Comparison of ENCODE assay signal across 22 mouse cellular contexts in genomic region chr10:123108527-123108926, GRCm38 (mm10). TPM values are rescaled to one million over a fixed set of nuclear protein-coding genes. Genes with fewer than 3 reads are reported as not detected.
A peak's percentile ranks its signal among the peaks of the same experiment; 100 is the strongest.
DNase-seq lines count a peak whose midpoint lies in the region; ATAC-seq lines count a peak whose summit lies in the region.
"Had no signal": no experiment of that assay in that cellular context is flagged by ENCODE, and none has a peak within 500 bp of the region (broad histone marks: within the 10 kb centered on the region; RNA-seq: fewer than 3 reads in every experiment).

No protein-coding gene starts in this region.

- 0 out of 2 replicates have a peak, but pooled peaks cover 2% of the 10 kb centered on the region for H3K36me3 ChIP-seq in heart, embryonic 11.5 days (ENCODE audit: control insufficient read depth, insufficient read depth, low read length)

- no peak overlapping the region for H3K27ac ChIP-seq in heart, embryonic 11.5 days (ENCODE audit: low read depth, low read length)
- H3K27ac ChIP-seq: embryonic facial prominence, embryonic 13.5 days; embryonic facial prominence, embryonic 15.5 days; forebrain, embryonic 10.5 days; forebrain, embryonic 13.5 days; forebrain, embryonic 15.5 days had no signal

- H3K4me3 ChIP-seq in heart, embryonic 11.5 days (ENCODE audit: low read depth, low read length): no peak overlapping the region
- H3K4me3 ChIP-seq: embryonic facial prominence, embryonic 13.5 days; embryonic facial prominence, embryonic 15.5 days; erythroblast, embryonic 14.5 days; forebrain, embryonic 10.5 days; forebrain, embryonic 13.5 days; forebrain, embryonic 15.5 days had no signal

- no peaks in the 10 kb centered on the region for H3K9me3 ChIP-seq in heart, embryonic 11.5 days (replicated peaks; ENCODE audit: control insufficient read depth, low read length)
- H3K9me3 ChIP-seq: embryonic facial prominence, embryonic 13.5 days; embryonic facial prominence, embryonic 15.5 days; forebrain, embryonic 10.5 days; forebrain, embryonic 13.5 days; forebrain, embryonic 15.5 days had no signal

- H3K4me1 ChIP-seq in heart, embryonic 11.5 days (ENCODE audit: control insufficient read depth, insufficient read depth, low read length): no peaks in the 10 kb centered on the region
- H3K4me1 ChIP-seq: embryonic facial prominence, embryonic 13.5 days; embryonic facial prominence, embryonic 15.5 days; forebrain, embryonic 10.5 days; forebrain, embryonic 15.5 days had no signal

- no peak for ATAC-seq in heart, embryonic 11.5 days (replicated peaks; ENCODE audit: insufficient number of reproducible peaks, low FRiP score, low TSS enrichment)
- ATAC-seq: forebrain, embryonic 13.5 days; forebrain, embryonic 15.5 days had no signal

- no peak overlapping the region for H3K4me2 ChIP-seq in heart, embryonic 11.5 days
- H3K4me2 ChIP-seq: embryonic facial prominence, embryonic 13.5 days; embryonic facial prominence, embryonic 15.5 days; forebrain, embryonic 13.5 days; forebrain, embryonic 15.5 days had no signal

- DNase-seq in heart, adult 11 months: peak; percentile 25
- DNase-seq in right cerebral cortex, postnatal 10 days (ENCODE audit: low spot score in 2 of 2): peak; percentile 56 to 63
- DNase-seq in right cerebral cortex, adult 2 months (ENCODE audit: low spot score in 2 of 2): no peak
- peak; percentile 35 for DNase-seq in right cerebral cortex, postnatal 4 days
- no peak for DNase-seq in right cerebral cortex, postnatal 36 days (ENCODE audit: low spot score in 2 of 2)
- DNase-seq: adrenal gland, adult 2 months; adrenal gland, postnatal 10 days; adrenal gland, postnatal 25 days; cerebellum, adult 11 months; cerebellum, adult 18-20 months; cerebellum, adult 8-10 months; cerebellum, adult 9-11 months; cerebellum, postnatal 14 days; cerebellum, postnatal 36 days; embryo, embryonic 11 days had no signal

- WGBS in heart, embryonic 11.5 days (ENCODE audit: insufficient replicate concordance): 100% methylated on average over 1 of the region's 1 CpGs

- no peaks in the 10 kb centered on the region for H3K27me3 ChIP-seq in heart, embryonic 11.5 days (ENCODE audit: control insufficient read depth, insufficient read depth, low read length)
- H3K27me3 ChIP-seq: embryonic facial prominence, embryonic 13.5 days; embryonic facial prominence, embryonic 15.5 days; forebrain, embryonic 13.5 days; forebrain, embryonic 15.5 days had no signal

- H3K9ac ChIP-seq in heart, embryonic 11.5 days (ENCODE audit: low read depth, low read length): no peak overlapping the region
- H3K9ac ChIP-seq: embryonic facial prominence, embryonic 13.5 days; embryonic facial prominence, embryonic 15.5 days; forebrain, embryonic 13.5 days; forebrain, embryonic 15.5 days had no signal

RNA-seq across cellular contexts. Expression of gene Mon2, which starts 32.2 kb away (rescaled TPM):
- polyA plus RNA-seq in heart, embryonic 11.5 days (2014; fragmentation: Nextera tagmentation; extraction: Ambion mirVana): 23.0 and 23.7 TPM in 2 replicates

Comparison
In these comparisons a context has a peak if more than half of its experiments do, and no peak if none do; other contexts are left out.
1. DNase-seq: peak in heart, adult 11 months (single experiment), right cerebral cortex, postnatal 10 days (2 of 2) and right cerebral cortex, postnatal 4 days (single experiment); none in right cerebral cortex, adult 2 months (0 of 2) and right cerebral cortex, postnatal 36 days (0 of 2).